Mouse (Mus musculus): ENCODE data around the gene Fam135a. TPM values are rescaled to one million over a fixed set of nuclear protein-coding genes. Genes with fewer than 3 reads are reported as not detected.

Fam135a gene
- polyA plus RNA-seq (2014; fragmentation: Illumina TruSeq; extraction: RNeasy Lipid Tissue Mini Kit (QIAGEN cat#74804); ENCODE audit: low replicate concordance) = 209 TPM

GRCm38 (mm10) chr1:24099926-24100869 lies at the start of gene Fam135a:
Gene Fam135a (minus strand): TSS chr1:24100341.

DNA sequence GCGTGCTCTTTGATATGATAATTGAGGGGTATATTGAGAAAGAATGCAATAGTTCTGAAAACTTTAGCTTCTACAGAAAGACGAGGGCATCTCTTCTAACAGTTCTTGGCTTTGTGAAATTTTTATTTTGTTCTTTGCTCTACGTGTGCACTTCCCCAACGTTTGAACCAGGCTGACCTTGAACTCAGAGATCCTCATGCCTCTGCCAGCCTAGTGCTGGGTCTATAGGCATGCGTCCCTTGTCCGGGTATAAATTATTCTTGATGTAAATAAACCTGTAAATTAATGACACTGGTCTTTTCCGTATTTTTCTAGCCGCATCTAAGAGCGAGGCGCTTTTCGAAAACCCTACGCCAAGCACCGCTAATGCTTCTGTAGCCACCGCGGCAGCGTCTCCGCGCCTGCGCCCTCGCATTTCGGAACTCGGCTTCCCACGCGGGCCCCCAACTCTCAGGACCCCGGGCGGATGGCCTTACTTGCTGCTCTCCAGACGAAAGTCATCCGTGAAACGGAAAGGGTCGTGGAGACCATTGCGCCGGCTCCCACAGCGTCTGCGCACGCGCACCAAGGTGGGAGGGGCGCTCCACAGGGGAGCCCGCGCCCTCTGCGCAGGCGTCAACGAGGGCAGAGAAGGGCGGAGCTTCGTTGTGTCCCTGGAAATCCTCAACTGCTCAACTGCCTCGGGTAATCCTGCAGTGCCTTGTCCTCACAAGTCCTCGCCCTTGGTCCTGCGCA lies 94.9 kb downstream of the Fam135a start, which contains the start of gene Sdhaf4:
Sdhaf4 (minus strand) TSS at position 587 of the 735 bp plus-strand sequence.

Other genes starting within 250 kb of the Fam135a start
- gene Smap1, start 178.0 kb downstream of the Fam135a start, polyA plus RNA-seq (2014; fragmentation: Illumina TruSeq; extraction: RNeasy Lipid Tissue Mini Kit (QIAGEN cat#74804); ENCODE audit: low replicate concordance) = 205 TPM
- gene Sdhaf4, start 94.7 kb downstream of the Fam135a start, polyA plus RNA-seq (2014; fragmentation: Illumina TruSeq; extraction: RNeasy Lipid Tissue Mini Kit (QIAGEN cat#74804); ENCODE audit: low replicate concordance) = 22.4 TPM
- gene Col9a1, start 77.3 kb upstream of the Fam135a start, polyA plus RNA-seq (2014; fragmentation: Illumina TruSeq; extraction: RNeasy Lipid Tissue Mini Kit (QIAGEN cat#74804); ENCODE audit: low replicate concordance) = 0.33 TPM